Mouse (Mus musculus) thymus, postnatal 25 days (tissue): ENCODE results near the gene Foxn4.

Source experiments
- DNase-seq: peaks from one replicate; pipeline ENCODE4 v3.0.0; 2022

Gene Foxn4

DNA sequence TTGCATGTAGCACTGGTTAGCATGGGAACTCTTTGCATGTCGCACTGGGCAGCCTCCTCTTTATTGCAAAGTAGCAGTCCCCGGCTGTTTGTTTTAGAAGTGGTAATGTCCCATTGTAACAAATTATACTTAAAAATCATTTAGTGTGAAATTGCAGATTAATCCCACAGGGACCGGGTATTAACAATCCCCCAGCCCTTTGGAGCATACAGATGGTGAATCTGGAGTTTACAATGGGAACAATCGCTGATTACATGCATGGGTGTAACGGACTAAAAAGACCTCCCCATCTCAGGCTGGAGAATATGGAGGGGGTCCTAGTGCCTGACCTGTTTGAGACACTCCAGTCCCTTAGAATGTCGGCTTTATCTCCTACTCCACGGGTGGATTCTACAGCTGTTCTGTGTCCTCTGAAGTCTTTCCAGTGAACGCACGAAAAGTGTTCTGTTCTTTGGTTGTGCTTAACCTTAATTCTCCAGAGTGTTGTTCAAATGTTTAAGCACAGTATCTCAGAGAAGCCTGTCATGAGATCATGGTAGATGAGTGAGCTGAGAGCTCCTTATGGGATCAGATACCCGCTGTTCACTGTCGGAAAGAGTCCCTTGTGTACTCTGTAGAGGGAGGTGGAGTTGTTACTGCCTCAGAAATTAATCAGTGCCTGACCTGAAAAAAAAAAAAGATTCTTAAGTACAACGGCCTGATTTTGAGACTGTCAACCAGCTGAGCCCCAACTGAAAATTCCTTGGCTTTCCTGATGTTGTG is 6.0 kb upstream of the Foxn4 start:
- no peak for DNase-seq

DNA sequence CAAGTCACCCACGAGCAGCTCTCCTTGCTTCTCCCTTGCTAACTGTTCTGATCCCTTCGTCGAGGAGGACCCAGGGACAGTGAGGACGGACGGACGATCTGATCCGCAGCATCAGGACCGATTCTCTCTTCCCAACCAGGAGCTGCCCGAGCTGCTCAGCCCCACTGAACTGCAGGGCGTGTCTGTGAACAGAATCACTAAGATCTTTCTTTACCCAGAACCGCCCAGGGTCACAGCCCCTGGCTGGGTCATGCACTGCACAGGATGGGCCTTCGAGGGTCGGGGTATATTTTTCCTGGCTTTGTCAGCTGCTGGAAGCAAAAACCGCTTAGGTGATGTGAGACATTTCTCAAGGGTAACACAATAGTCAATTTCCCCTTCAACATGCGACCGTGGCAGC is 2.4 kb upstream of the Foxn4 start:
- no peak for DNase-seq

- no peak for DNase-seq
Measured at GRCm38 (mm10) chr5:114275339-114275738, 1.7 kb upstream of the Foxn4 start.

DNA sequence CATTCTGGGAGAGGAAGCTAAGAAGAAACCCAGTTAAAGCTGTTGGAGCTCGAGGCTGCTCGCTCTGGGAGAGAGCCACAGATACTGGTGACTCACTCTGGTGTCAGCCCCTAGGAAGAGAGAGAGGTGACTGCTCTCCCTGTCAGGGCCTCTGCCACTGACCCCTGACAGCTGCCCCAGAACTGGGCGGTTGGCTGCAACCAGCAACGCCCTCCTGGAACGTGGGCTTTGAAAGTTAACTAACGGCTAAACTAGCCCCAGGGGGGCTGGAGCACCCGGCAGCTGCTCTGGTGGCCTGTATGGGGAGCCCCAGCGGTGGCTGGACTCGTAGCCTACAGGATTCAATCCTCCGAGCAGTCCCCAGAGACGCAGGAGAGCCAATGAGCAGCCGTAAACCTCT is 3.6 kb downstream of the Foxn4 start:
- no peak for DNase-seq

- no peak for DNase-seq
Measured at GRCm38 (mm10) chr5:114269499-114269898, 4.1 kb downstream of the Foxn4 start.

GRCm38 (mm10) chr5:114268646-114269045 is 5.0 kb downstream of the Foxn4 start:
- DNase-seq: no peak

DNA sequence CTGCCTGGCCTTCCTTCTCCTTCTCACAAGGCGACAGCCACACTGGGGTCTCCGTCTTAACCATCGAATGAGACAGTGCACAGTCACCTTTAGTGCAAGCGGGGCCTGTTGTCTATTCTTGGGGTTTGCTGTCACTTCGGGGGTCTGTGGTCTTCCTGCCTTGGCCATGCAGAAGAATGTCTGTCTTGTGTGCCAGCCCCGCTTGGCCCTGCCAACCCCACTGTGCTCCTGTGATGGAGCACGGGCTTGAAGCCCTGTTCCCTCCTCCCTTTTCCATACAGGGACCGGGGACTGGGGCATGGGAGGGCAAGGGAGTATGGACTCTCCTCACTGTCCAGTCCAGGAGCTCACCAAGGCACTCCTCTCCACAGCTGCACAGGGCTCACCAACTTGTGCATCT is 8.8 kb downstream of the Foxn4 start:
- DNase-seq: no peak

DNA sequence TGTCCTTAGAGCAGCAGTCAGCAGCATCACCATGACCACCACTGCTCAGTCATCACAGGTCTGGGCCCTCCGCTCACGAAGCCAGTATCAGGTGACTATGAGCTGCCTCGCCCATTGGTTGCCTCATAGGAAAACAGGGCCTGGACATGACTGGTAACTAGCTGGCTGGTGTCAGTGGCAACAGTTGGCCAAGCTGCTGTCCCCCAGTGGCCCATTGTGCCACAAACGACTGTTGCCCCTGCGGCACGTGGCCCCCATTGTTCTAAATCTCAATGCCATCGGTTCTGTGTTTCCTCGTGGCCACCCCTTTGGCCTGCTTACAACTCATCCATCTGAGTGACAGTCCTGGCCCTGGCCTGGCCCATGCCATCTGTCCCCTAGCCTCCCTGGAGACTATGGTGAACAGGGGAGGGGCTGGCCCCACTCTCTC is 9.6 kb downstream of the Foxn4 start:
- no peak for DNase-seq

GRCm38 (mm10) chr5:114261494-114261893 is 12.1 kb downstream of the Foxn4 start:
- DNase-seq: no peak

GRCm38 (mm10) chr5:114259495-114259894 is 14.1 kb downstream of the Foxn4 start:
- DNase-seq: no peak

GRCm38 (mm10) chr5:114248174-114248589 is 25.4 kb downstream of the Foxn4 start:
- peak; percentile 72 for DNase-seq

DNA sequence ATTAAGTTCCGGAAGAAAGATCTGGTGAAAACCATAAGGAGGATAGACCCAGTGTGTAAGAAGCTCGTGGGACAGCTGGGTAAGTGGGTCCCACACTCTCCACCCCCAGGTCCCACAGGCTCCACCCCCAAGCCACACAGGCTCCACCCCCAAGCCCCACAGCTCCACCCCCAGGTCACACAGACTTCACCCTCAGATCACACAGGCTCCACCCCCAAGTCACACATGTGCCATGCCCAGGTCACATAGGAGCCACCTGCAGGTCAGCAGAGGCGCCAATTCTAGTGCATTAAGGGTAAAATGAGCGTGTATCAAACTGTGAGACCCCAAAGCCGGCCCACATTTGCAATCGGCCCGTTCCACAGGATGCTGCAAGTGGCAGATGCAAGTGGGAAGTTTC is 27.1 kb downstream of the Foxn4 start:
- no peak for DNase-seq

GRCm38 (mm10) chr5:114239737-114240136 is 33.9 kb downstream of the Foxn4 start:
- no peak for DNase-seq

- no peak for DNase-seq
Measured at GRCm38 (mm10) chr5:114238924-114239323, 34.7 kb downstream of the Foxn4 start.

DNA sequence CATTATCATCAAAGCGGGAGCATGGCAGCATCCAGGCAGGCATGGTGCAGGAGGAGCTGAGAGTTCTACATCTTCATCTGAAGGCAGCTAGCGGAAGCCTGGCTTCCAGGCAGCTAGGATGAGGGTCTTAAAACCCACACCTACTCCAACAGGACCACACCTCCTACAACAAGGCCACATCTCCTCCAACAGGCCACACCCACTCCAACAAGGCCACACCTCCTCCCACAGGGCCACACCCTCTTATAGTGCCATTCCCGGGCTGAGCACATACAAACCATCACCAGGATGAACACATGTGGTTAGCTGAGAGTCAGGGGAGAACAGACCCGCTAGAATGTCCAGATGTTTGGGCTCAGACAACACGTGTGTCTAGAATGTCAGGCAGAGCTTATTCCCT is 44.7 kb downstream of the Foxn4 start:
- DNase-seq: no peak

GRCm38 (mm10) chr5:114226051-114226450 is 47.6 kb downstream of the Foxn4 start:
- no peak for DNase-seq

DNA sequence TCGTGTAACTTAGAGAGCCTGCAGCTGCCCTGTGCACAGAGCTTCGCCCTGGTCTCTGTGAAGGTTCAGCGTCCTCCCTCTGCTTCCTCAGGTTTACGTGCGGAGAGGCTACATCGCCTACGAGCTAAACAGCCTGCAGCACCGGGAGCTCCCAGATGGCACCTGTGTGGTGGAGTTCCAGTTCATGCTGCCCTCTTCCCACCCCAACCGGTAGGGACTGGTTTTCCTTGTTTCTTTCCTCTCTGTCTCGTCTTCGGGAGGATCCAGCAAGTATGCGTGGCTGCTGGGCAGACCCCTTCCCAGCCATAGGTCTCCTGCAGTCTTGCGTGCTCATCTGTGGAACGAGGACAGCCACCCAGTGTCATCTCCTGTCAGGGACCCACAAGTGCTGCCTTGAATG is 54.8 kb downstream of the Foxn4 start:
- DNase-seq: no peak

DNA sequence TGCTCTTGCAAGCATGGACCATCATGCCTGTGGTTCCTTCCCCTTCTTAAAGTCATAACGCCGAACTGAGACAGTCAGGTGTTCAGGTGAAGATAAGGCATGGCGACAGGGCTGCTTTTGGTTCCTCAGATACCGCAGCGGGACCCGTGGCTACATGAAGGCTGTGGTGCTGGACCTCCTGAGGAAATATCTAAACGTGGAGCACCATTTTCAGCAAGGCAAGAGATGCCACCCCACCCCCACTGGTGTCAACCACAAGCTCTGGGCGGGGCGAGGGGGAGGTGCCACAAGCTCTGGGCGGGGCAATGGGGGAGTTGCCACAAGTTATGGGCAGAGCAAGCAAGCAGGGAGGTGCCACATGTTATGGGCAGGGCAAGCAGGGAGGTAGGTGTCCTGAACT is 60.4 kb downstream of the Foxn4 start:
- peak; percentile 62 for DNase-seq

GRCm38 (mm10) chr5:114206158-114206557 is 67.4 kb downstream of the Foxn4 start:
- no peak for DNase-seq
